Mouse (Mus musculus): Measurements from ENCODE around the gene Adam22. TPM values are rescaled to one million over a fixed set of nuclear protein-coding genes. Genes with fewer than 3 reads are reported as not detected.
A peak's percentile ranks its signal among the peaks of the same experiment; 100 is the strongest.

Gene Adam22
- 100 to 1,000 TPM; 162 to 174 TPM for total RNA-seq (2021)
- long read RNA-seq, experiment 1, full-length matches to known transcripts: 1 of 16 reads
- long read RNA-seq, experiment 1, partial matches to known transcripts: 3 of 16 reads
- long read RNA-seq, experiment 1, other reads (novel, unspliced or antisense): 12 of 16 reads
- long read RNA-seq, experiment 2, partial matches to known transcripts: 0 of 38 reads
- long read RNA-seq, experiment 2, other reads (novel, unspliced or antisense): 34 of 38 reads

DNA sequence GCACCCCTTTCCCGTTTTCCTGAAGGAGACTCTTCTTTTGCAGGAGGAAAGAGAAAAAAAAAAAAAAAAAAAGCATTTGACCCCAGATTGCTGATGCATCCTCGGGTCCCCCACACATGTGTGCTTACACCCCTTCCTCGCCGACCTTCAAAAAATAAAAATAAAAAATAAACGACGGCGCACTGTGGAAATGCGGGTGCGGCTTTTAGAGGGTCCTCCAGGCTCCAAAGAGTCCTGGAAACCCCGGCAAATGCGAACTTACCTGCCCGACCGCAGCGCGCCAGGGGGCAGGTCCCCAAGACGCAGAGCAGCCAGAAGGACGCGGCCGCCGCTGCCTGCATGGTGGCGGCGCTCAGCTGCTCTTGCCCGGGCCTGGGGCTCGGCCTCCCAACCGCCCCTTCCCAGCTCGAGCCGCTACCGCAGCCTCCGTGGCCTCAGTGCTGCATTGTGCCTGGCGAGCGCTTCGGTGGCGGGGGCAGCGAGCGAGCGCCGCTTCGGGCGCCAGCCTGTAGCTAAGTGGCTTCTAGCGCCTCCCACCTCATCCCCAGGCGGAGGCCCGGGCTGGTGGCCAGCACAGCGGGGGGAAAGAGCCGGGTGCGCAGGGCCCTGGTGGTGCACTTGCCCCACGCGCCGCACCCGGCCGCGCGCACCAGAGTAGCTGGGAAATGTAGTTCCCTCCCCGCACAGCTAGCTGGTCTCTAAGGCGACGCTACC, at the start of gene Adam22:
Adam22 (minus strand) TSS at position 547 of the 714 bp plus-strand sequence.
- DNase-seq (ENCODE audit: low spot score in 2 of 2): peak; percentile 97
- H3K4me3 ChIP-seq: peak within 1 kb of the TSS; percentile 82
- TF ChIP-seq CTCF (conservative IDR thresholded peaks at IDR 0.05): peak; percentile 64
- H3K27ac ChIP-seq: peak within 1 kb of the TSS; percentile 96

GRCm38 (mm10) chr5:8417443-8417842, 49.5 kb upstream of the Adam22 start:
- H3K27ac ChIP-seq: no peak overlapping the region
- no peak for DNase-seq (ENCODE audit: low spot score in 2 of 2)
- no peak for TF ChIP-seq CTCF (conservative IDR thresholded peaks at IDR 0.05)
- H3K4me3 ChIP-seq: no peak overlapping the region

GRCm38 (mm10) chr5:8416683-8417413, 48.9 kb upstream of the Adam22 start:
- H3K4me3 ChIP-seq: no peak overlapping the region
- no peak for DNase-seq (ENCODE audit: low spot score in 2 of 2)
- no peak overlapping the region for H3K27ac ChIP-seq
- TF ChIP-seq CTCF (conservative IDR thresholded peaks at IDR 0.05): no peak

DNA sequence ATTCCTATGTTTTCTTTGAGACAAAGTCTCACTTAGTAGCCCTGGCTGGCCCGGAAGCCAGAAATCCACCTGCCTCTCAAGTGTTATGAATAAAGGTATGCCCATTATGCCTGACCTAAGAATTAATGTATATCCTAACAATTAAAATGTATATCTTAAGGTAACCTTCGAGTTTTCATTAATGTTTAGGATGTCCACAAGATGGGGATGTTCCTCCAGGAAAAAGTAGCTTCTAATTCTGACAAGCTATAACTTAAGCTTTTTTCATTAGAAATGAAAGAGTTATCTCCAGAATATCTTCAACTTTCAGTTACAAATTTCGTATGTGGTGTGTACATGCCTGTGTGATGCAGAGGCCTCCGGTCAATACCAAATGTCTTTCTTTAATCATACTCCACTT, 40.8 kb upstream of the Adam22 start:
- no peak overlapping the region for H3K4me3 ChIP-seq
- no peak overlapping the region for H3K27ac ChIP-seq
- DNase-seq (ENCODE audit: low spot score in 2 of 2): no peak
- TF ChIP-seq CTCF (conservative IDR thresholded peaks at IDR 0.05): peak; percentile 59

DNA sequence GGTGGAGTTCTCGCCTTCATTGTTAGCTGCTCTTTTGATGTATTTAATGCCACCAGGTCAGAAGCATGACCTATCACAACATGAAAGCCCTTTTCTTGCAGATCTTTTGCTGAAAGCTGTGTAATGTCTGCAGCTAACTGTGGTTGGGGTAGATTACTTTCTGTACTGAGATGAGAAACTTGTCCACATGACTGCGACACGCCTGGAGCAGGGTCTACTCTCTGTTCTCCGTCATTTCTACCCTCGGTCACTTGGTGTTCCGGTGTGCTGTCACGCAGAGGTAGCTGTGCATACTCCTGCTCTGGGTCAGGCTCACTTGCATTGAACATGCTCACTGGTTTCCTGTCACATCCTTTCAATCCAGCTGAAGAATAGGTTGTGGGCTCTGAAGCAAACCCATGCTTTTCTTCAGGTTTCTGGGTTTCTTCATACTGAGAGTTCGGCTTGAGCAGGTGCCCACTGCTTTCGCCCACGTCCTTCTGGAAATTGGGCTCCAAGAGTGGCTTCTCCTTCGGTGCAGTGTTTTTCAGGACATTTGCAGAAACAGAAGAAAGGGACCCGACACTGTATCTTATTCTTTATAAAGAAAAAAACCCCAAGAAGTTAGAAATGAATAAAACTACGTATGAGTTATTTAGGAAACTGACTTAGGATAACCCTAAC, 29.8 kb upstream of the Adam22 start:
- H3K27ac ChIP-seq: no peak overlapping the region
- no peak for TF ChIP-seq CTCF (conservative IDR thresholded peaks at IDR 0.05)
- DNase-seq (ENCODE audit: low spot score in 2 of 2): no peak

GRCm38 (mm10) chr5:8393891-8394583, 26.1 kb upstream of the Adam22 start:
- H3K27ac ChIP-seq: no peak overlapping the region
- no peak overlapping the region for H3K4me3 ChIP-seq
- TF ChIP-seq CTCF (conservative IDR thresholded peaks at IDR 0.05): no peak
- DNase-seq (ENCODE audit: low spot score in 2 of 2): no peak

More for the DNA sequence above, 29.8 kb upstream of the Adam22 start:
- no peak overlapping the region for H3K4me3 ChIP-seq

DNA sequence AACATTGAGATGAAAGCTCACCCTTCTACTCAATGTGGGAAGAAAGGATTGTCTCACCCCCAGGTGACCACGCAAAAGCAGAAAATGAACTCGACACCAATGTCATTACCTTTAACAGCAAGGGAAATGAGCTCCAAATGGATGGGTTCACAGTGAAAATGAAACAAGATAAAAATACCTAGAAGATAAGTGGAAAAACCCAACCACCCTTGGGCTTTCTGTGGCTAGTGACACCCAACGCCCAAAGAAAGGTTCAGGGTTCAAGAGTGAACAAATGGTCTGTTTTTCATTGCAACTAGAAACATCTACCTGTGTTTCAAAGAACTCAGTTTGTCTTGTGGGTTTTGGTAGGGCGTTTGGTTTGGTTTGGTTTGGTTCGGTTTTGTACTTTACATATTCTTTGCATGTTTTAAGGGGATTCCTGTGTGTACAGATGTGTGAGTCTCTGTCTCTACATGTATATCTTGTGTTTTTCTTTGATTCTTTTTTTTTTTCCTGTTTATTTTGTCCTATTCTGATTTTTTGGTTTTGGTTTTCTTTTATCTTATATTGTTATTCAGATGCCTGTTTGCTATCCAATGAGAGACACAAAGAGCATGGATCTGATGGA, 6.4 kb upstream of the Adam22 start:
- TF ChIP-seq CTCF (conservative IDR thresholded peaks at IDR 0.05): no peak
- DNase-seq (ENCODE audit: low spot score in 2 of 2): no peak
- Histone ChIP-seq H3K27ac (no peak overlapping the region), H3K4me3 (no peak overlapping the region)

DNA sequence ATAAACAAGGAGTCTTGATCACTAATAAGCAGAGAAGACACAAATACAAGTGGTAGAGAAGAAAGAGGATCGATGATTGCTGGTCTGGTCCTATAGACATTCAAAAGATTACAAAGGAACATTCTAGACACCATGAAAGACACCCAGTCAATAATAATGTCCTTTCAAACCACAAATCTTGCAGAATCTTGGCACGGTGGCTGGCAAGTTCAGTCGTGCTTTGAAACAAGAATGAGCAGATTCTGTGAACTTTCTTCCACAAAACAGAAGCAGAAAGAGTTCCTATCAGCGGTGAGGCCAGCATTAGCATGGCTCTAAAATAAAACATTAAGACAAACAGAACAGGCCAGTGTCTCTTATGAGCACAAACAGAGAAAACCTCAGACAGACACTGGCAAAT, 5.5 kb upstream of the Adam22 start:
- Histone ChIP-seq H3K4me3 (no peak overlapping the region), H3K27ac (no peak overlapping the region)
- no peak for DNase-seq (ENCODE audit: low spot score in 2 of 2)
- TF ChIP-seq CTCF (conservative IDR thresholded peaks at IDR 0.05): no peak

DNA sequence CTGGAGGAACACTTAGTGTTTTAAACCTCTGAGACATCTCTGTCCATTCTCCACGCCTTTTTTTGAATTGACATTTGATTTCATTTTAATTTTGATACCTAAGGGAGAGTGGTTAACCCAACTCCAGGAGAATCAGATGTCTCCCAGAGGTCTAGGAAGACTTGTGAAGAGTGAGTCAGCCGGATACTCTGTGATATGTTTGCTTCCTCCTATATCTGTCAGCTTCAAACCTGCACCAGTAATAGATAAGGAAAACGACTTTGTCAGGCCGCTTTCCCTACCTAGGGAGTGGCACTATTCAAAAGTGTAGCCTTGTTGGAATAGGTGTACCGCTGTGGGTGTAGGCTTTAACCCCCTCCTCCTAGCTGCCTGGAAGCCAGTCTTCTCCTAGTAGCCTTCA, 821 bp upstream of the Adam22 start:
- DNase-seq (ENCODE audit: low spot score in 2 of 2): no peak
- Histone ChIP-seq H3K27ac (no peak overlapping the region), H3K4me3 (no peak overlapping the region)
- TF ChIP-seq CTCF (conservative IDR thresholded peaks at IDR 0.05): no peak

DNA sequence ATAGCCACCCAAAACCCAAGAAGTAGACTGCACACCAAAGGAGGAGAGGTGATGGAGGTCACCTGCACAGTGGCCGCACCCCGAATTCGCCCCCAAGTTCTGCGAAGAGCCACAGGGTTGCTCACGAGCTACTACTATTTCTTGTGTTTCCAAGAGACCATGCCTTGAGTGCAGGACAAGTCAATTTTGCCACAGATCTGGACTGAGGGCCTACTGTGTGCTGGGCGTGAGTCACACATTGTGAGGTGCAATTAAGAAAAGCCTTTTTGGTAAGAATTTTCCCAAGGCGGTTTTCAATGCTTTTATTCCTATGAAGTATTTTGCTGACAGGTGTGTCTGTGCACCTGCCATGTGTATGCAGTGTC, 350 bp upstream of the Adam22 start:
- Histone ChIP-seq H3K4me3 (peak overlapping the region; percentile 82), H3K27ac (no peak overlapping the region)
- DNase-seq (ENCODE audit: low spot score in 2 of 2): no peak
- no peak for TF ChIP-seq CTCF (conservative IDR thresholded peaks at IDR 0.05)

GRCm38 (mm10) chr5:8366771-8367613, 968 bp downstream of the Adam22 start:
- no peak for TF ChIP-seq CTCF (conservative IDR thresholded peaks at IDR 0.05)
- H3K27ac ChIP-seq: peak overlapping the region; percentile 96
- DNase-seq (ENCODE audit: low spot score in 2 of 2): peak; percentile 43 to 47
- peak overlapping the region; percentile 82 for H3K4me3 ChIP-seq

Data from layer of hippocampus, adult 2 months (tissue).